Mouse (Mus musculus): ENCODE data around the gene Brd9. TPM values are rescaled to one million over a fixed set of nuclear protein-coding genes. Genes with fewer than 3 reads are reported as not detected.

Brd9 gene
- total and polyA plus RNA-seq, 2 experiments: 8.0 to 9.1 TPM

DNA sequence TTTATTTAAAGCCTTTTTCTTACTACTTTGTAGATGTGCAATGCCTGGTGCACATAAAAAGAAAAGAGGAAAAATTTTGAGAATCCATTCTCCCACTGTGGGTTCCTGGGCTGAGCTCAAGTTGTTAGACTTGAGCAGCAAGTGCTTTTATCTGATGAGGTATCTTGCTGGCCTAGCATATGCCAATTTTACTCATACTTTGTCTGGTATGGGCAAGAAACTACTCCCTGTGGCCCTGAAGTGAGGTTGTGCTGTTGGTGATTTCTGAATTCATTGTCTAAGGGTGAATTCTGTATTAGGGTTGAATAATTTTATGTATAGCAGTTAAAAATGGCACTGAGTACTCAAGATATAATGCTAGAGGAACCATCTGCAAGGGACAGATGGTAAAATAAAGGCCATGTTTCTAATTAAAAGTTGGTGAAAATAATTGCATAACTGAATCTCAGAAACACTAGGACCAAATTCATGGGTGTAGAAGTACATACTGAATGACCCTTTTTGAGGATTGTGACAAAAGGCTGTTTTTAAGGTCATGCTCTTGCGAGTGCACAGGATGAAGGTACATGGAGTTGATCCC, 16.0 kb downstream of the Brd9 start:
- no peaks in the 10 kb centered on the region for H3K79me2 ChIP-seq (ENCODE audit: control insufficient read depth, insufficient read depth, low read length)
- no peak overlapping the region for H3K9ac ChIP-seq (ENCODE audit: low read depth, low read length)
- H3K36me3 ChIP-seq (ENCODE audit: control insufficient read depth, insufficient read depth, low read length): peaks cover 27% of the 10 kb centered on the region
- H3K4me3 ChIP-seq (ENCODE audit: insufficient read depth, low read depth, low read length): no peak overlapping the region
- TF ChIP-seq POLR2A (IDR thresholded peaks at IDR 0.05; ENCODE audit: extremely low read depth, insufficient read depth, low read length): no peak
- no peak for TF ChIP-seq CTCF (IDR thresholded peaks at IDR 0.05; ENCODE audit: low read depth, low read length)
- DNase-seq (ENCODE audit: extremely low read depth, low read depth, low spot score): no peak
- 97% methylated on average over 1 of the region's 1 CpGs for WGBS
- H3K27ac ChIP-seq (replicated peaks; ENCODE audit: insufficient read depth, low read depth, low read length): no peak overlapping the region
- H3K27me3 ChIP-seq (ENCODE audit: control insufficient read depth, insufficient read depth, low read length): no peaks in the 10 kb centered on the region
- no peaks in the 10 kb centered on the region for H3K4me1 ChIP-seq (ENCODE audit: control insufficient read depth, insufficient read depth, low read length)

DNA sequence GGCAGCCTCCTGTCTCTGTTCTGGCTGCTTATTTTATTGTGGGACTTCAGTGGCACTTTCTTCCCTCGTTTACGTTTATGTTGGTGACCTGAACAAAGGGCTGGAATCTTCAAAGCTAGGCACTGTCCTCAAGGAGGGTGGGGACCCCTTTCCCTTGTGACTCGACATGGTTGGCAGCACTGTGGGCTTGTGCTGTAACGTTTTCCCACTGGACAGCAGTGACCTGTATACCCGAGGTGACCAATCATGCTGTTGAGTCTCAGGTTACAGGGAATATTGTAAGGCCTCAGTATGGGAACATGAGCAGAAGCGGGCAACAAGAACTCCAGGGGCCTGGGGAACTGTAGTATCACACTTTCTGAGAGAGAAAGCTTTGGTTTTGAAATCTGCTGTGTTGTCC, 17.1 kb downstream of the Brd9 start:
- WGBS: 94% methylated on average over 6 of the region's 6 CpGs
- no peak for TF ChIP-seq CTCF (IDR thresholded peaks at IDR 0.05; ENCODE audit: low read depth, low read length)
- TF ChIP-seq POLR2A (IDR thresholded peaks at IDR 0.05; ENCODE audit: extremely low read depth, insufficient read depth, low read length): no peak
- Histone ChIP-seq H3K27me3 (ENCODE audit: control insufficient read depth, insufficient read depth, low read length) (no peaks in the 10 kb centered on the region), H3K79me2 (ENCODE audit: control insufficient read depth, insufficient read depth, low read length) (no peaks in the 10 kb centered on the region), H3K4me3 (ENCODE audit: insufficient read depth, low read depth, low read length) (no peak overlapping the region), H3K4me1 (ENCODE audit: control insufficient read depth, insufficient read depth, low read length) (no peaks in the 10 kb centered on the region), H3K9ac (ENCODE audit: low read depth, low read length) (no peak overlapping the region), H3K27ac (replicated peaks; ENCODE audit: insufficient read depth, low read depth, low read length) (no peak overlapping the region), H3K36me3 (ENCODE audit: control insufficient read depth, insufficient read depth, low read length) (peaks cover 28% of the 10 kb centered on the region)
- no peak for DNase-seq (ENCODE audit: extremely low read depth, low read depth, low spot score)

DNA sequence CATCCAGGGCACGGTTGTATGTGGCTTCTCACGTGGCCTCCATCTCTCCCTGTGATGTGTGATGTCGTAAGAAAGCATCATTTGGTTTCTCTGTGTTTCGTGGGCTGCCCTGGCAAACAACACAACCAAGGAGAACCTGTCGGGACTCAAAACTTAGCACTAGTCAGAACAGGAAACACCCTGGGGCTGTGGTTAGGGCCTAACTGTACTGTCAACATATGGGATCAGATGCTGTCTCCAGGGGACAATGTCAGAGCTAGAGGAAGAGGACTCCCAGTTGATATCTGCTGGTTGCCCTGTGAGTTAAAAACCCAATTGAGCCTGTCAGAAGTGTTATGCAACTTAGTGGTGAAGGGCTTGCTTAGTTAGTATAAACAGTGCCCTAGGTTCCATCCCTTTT, 17.9 kb downstream of the Brd9 start:
- DNase-seq (ENCODE audit: extremely low read depth, low read depth, low spot score): no peak
- H3K79me2 ChIP-seq (ENCODE audit: control insufficient read depth, insufficient read depth, low read length): no peaks in the 10 kb centered on the region
- no peak for TF ChIP-seq POLR2A (IDR thresholded peaks at IDR 0.05; ENCODE audit: extremely low read depth, insufficient read depth, low read length)
- TF ChIP-seq CTCF (IDR thresholded peaks at IDR 0.05; ENCODE audit: low read depth, low read length): no peak
- H3K9ac ChIP-seq (ENCODE audit: low read depth, low read length): no peak overlapping the region
- no peaks in the 10 kb centered on the region for H3K27me3 ChIP-seq (ENCODE audit: control insufficient read depth, insufficient read depth, low read length)
- no peak overlapping the region for H3K27ac ChIP-seq (replicated peaks; ENCODE audit: insufficient read depth, low read depth, low read length)
- H3K4me1 ChIP-seq (ENCODE audit: control insufficient read depth, insufficient read depth, low read length): no peaks in the 10 kb centered on the region
- WGBS: 89% methylated on average over 5 of the region's 5 CpGs
- H3K36me3 ChIP-seq (ENCODE audit: control insufficient read depth, insufficient read depth, low read length): peaks cover 28% of the 10 kb centered on the region
- H3K4me3 ChIP-seq (ENCODE audit: insufficient read depth, low read depth, low read length): no peak overlapping the region

DNA sequence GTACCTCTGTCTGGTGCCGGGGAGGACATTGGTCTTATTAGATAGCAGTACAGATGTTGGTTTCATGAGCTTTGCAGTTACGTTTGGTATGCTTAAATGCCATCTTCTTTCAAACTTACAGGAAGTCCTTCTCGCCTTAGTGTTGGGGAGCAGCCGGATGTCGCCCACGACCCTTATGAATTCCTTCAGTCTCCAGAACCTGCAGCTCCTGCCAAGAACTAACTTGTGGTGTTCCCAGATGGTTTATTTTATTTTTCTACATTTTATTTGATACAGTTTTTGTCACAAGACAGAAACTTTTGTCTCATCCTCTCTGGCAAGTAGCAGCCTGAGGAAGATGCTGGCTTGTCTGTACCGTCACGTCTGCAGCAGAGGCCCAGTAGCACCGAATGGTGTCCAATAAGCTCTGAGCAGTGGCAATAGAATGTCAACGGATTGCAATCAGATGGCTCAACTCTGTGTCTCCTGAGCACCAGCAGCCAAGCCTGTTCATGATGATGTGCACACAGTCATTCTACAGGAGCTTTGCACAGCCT, 22.6 kb downstream of the Brd9 start:
- no peak overlapping the region for H3K27ac ChIP-seq (replicated peaks; ENCODE audit: insufficient read depth, low read depth, low read length)
- H3K4me1 ChIP-seq (ENCODE audit: control insufficient read depth, insufficient read depth, low read length): no peaks in the 10 kb centered on the region
- 89% methylated on average over 10 of the region's 10 CpGs for WGBS
- H3K4me3 ChIP-seq (ENCODE audit: insufficient read depth, low read depth, low read length): no peak overlapping the region
- TF ChIP-seq POLR2A (IDR thresholded peaks at IDR 0.05; ENCODE audit: extremely low read depth, insufficient read depth, low read length): no peak
- TF ChIP-seq CTCF (IDR thresholded peaks at IDR 0.05; ENCODE audit: low read depth, low read length): no peak
- no peaks in the 10 kb centered on the region for H3K79me2 ChIP-seq (ENCODE audit: control insufficient read depth, insufficient read depth, low read length)
- no peak for DNase-seq (ENCODE audit: extremely low read depth, low read depth, low spot score)
- H3K9ac ChIP-seq (ENCODE audit: low read depth, low read length): no peak overlapping the region
- peaks cover 14% of the 10 kb centered on the region for H3K36me3 ChIP-seq (ENCODE audit: control insufficient read depth, insufficient read depth, low read length)
- H3K27me3 ChIP-seq (ENCODE audit: control insufficient read depth, insufficient read depth, low read length): no peaks in the 10 kb centered on the region

GRCm38 (mm10) chr13:73961177-73961576, 23.6 kb downstream of the Brd9 start:
- TF ChIP-seq POLR2A (IDR thresholded peaks at IDR 0.05; ENCODE audit: extremely low read depth, insufficient read depth, low read length) (no peak), CTCF (IDR thresholded peaks at IDR 0.05; ENCODE audit: low read depth, low read length) (0 out of 2 replicates have a peak, but pooled peaks have one; percentile 31)
- H3K4me3 ChIP-seq (ENCODE audit: insufficient read depth, low read depth, low read length): no peak overlapping the region
- H3K79me2 ChIP-seq (ENCODE audit: control insufficient read depth, insufficient read depth, low read length): no peaks in the 10 kb centered on the region
- no peak for DNase-seq (ENCODE audit: extremely low read depth, low read depth, low spot score)
- H3K4me1 ChIP-seq (ENCODE audit: control insufficient read depth, insufficient read depth, low read length): no peaks in the 10 kb centered on the region
- WGBS: 90% methylated on average over 4 of the region's 4 CpGs
- H3K27ac ChIP-seq (replicated peaks; ENCODE audit: insufficient read depth, low read depth, low read length): no peak overlapping the region
- peaks cover 11% of the 10 kb centered on the region for H3K36me3 ChIP-seq (ENCODE audit: control insufficient read depth, insufficient read depth, low read length)
- no peak overlapping the region for H3K9ac ChIP-seq (ENCODE audit: low read depth, low read length)
- H3K27me3 ChIP-seq (ENCODE audit: control insufficient read depth, insufficient read depth, low read length): no peaks in the 10 kb centered on the region

- DNase-seq (ENCODE audit: extremely low read depth, low read depth, low spot score): no peak
- Histone ChIP-seq H3K27me3 (ENCODE audit: control insufficient read depth, insufficient read depth, low read length) (no peaks in the 10 kb centered on the region), H3K4me1 (ENCODE audit: control insufficient read depth, insufficient read depth, low read length) (no peaks in the 10 kb centered on the region), H3K36me3 (ENCODE audit: control insufficient read depth, insufficient read depth, low read length) (peaks cover 3% of the 10 kb centered on the region), H3K27ac (replicated peaks; ENCODE audit: insufficient read depth, low read depth, low read length) (no peak within 1 kb of the TSS), H3K9ac (ENCODE audit: low read depth, low read length) (no peak within 1 kb of the TSS), H3K4me3 (ENCODE audit: insufficient read depth, low read depth, low read length) (no peak within 1 kb of the TSS), H3K79me2 (ENCODE audit: control insufficient read depth, insufficient read depth, low read length) (no peaks in the 10 kb centered on the region)
- no peak for TF ChIP-seq POLR2A (IDR thresholded peaks at IDR 0.05; ENCODE audit: extremely low read depth, insufficient read depth, low read length)
- no peak for TF ChIP-seq CTCF (IDR thresholded peaks at IDR 0.05; ENCODE audit: low read depth, low read length)
- 87% methylated on average over 5 of the region's 5 CpGs for WGBS
Observed at GRCm38 (mm10) chr13:73963551-73963950, 25.9 kb downstream of the Brd9 start, which contains the start of gene Zdhhc11. Gene Zdhhc11, plus strand, starts transcription at chr13:73963851.

All from liver, adult 2 months (tissue).